Mouse (Mus musculus) c-Kit-positive CD71-positive TER-119-negative erythroid progenitor cells, embryonic 14.5 days (primary cell): ENCODE measurements around the gene Nosip.
A peak's percentile ranks its signal among the peaks of the same experiment; 100 is the strongest.

Experiments
- DNase-seq: peaks from one replicate; pipeline ENCODE4 v3.0.0-alpha.2; 2013; ENCODE audit warnings: low read depth

The Nosip gene

DNA sequence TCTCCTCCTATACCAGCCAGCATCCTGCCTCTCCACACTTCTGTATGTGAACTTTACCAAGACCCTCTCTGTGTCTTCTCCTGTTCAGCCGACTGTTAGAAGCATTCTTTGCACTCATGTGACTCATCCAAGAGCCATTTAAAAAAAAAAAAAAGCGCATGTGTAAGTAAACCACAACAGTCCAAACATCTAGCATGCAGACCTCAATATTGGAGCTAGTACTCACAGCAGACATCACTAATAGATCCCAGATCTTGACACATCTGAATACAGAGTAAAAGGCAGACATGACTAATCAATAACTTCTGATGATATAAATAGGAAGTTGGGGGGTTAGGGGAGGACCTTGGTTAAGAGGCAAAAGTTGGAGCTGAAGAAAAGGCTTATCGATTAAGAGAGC is 26.6 kb upstream of the Nosip start:
- DNase-seq: no peak

- no peak for DNase-seq
These were observed 25.5 kb upstream of the Nosip start for GRCm38 (mm10) chr7:45036702-45037101.

GRCm38 (mm10) chr7:45037720-45038361 is 24.4 kb upstream of the Nosip start:
- DNase-seq: peak; percentile 61

DNA sequence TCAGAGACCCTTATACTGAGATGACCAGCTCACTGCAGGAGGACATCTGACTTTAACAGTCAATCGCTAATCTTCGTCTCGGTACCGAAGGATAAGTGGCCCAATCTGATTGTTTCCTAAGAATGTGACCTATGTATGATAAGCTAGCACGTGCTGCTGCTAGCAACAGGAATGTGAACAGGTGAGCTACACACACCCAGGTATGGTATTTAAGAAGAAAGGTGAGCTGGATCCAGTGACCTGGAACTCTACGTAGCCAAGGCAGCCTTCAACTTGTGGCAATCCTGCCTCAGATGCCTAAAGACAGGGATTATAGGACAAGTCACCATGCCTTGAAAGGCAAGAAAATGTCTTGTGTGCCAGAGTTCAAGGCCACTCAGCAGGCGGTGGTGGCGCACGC is 23.8 kb upstream of the Nosip start:
- no peak for DNase-seq

GRCm38 (mm10) chr7:45040851-45041250 is 21.4 kb upstream of the Nosip start:
- no peak for DNase-seq

- DNase-seq: no peak
These were observed 18.9 kb upstream of the Nosip start for GRCm38 (mm10) chr7:45043307-45043706.

DNA sequence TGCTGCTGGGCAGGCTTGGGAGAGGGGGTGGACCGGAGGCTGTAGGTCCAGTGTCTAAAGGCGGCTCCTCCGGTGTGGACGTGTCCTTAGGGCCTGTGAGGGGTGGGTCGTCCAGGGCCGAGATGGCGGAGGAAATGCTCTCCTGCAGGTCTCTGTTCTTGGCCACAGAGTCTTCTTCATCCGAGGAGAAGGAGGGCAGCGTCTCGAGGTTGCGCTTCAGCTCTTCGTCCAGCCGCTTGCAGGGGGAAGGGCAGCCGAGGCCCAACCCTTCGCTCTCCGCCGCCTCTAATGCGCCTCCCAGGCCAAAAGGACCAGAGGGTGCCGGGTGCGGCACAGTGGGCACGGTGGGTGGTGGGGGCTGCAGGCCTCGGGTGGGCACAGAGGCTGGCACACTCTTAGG is 16.5 kb upstream of the Nosip start:
- DNase-seq: no peak

- DNase-seq: no peak
These were observed 15.3 kb upstream of the Nosip start for GRCm38 (mm10) chr7:45046853-45047350.

DNA sequence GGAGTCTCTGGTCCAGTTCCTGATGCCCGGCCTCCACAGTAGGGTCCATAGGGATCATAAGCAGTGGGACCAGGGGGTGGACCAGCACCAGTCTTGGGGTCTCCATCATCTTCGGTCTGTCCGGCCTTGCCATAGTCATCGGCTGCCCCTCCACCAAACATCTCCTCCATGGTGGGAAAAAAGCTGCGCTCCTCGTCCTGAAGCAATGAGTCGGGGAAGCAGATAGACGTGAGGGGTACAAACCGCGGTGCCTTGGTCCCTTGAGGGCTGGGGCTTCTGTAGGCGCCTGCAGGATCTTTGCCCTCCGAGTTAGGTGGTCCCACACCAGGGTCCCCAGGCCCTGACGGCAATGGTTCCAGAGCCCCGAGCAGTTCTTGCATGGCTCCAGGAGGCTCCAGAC is 14.7 kb upstream of the Nosip start:
- DNase-seq: no peak

- DNase-seq: no peak
These were observed 14.0 kb upstream of the Nosip start for GRCm38 (mm10) chr7:45048001-45048890.

- DNase-seq: no peak
These were observed 13.1 kb upstream of the Nosip start for GRCm38 (mm10) chr7:45048923-45049657.

DNA sequence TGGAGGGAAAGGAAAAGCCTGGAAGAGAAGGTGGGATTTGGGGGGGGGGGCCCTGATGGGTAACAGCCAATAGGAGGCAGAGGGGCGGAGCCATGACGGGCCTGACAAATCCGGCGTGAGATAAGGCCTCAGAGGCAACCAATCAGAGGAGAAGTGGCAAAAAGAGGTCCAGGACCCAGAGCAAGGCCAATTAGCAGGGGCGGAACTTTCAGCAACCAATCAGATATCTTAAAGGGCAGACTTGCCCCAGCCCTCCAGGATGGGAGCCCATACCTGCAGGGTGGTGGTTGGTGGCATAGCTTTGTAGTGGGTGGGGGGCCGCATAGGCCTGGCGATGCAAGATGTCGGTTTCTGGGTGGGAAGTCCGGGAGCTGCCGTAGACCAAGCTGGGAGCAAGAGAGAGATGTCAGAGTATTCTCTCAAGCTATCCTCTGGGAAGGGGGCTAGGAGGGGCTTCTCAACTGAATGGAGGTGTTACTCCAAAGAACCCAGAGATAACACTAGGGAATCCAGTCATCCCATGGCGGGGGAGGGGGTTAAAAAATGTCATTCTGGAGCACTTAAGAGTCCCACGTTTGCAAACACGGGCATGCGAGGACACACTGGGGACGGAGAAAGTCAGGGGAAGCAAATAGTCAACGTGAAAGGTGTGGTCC is 11.2 kb upstream of the Nosip start:
- DNase-seq: peak; percentile 76

- DNase-seq: peak; percentile 19
These were observed 10.6 kb upstream of the Nosip start for GRCm38 (mm10) chr7:45051601-45051974.

GRCm38 (mm10) chr7:45052181-45052861 is 9.9 kb upstream of the Nosip start:
- peak; percentile 32 for DNase-seq

DNA sequence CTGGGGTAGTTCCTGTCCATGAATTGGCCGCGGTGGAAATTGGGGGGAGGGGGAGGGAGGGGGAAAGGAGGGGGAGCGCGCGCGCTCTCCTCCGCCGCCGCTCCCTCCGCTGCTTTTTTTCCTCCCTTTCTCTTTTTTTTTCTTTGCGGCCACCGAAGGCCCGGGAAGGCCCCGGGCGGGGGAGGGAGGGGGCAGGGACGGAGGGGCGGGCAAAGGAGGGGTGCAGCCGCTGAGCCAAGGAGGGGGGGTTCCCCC is 9.4 kb upstream of the Nosip start, which contains the start of gene Prr12:
Gene Prr12 (minus strand): TSS at position 20 of the 255 bp plus-strand sequence.
- no peak for DNase-seq

- DNase-seq: peak; percentile 49
These were observed 8.9 kb upstream of the Nosip start for GRCm38 (mm10) chr7:45053117-45053930.

- DNase-seq: peak; percentile 98
These were observed 8.2 kb upstream of the Nosip start for GRCm38 (mm10) chr7:45053931-45054510.

DNA sequence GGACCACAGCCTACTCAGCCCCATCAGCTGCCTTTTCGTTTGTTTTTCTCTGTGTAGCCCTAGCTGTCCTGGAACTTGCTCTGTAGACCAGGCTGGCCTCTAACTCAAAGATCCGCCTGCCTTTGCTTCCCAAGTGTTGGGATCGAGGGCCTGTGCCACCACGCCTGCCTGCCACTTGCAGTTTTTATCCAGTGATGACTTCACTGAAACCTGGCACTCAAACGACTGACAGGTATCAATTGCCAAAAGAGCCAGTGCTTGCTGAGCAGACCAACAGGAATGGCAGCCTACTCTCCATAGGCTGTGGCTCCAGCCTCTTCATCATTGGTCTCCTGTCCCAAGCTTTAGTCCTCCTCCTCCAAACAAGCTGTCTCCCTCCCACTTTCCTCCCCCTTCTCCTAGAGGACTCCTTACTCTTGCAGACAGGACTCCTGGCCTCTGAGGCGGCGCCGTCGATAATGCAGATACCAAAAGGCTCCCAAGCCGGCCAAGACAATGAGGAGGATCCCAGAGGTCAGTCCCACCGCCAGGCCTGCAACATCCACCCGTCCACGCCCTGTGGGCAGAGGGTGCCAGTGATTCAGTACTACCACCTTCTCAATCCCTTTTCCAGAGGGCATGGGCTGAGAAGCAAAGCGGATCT is 5.8 kb upstream of the Nosip start:
- DNase-seq: no peak

DNA sequence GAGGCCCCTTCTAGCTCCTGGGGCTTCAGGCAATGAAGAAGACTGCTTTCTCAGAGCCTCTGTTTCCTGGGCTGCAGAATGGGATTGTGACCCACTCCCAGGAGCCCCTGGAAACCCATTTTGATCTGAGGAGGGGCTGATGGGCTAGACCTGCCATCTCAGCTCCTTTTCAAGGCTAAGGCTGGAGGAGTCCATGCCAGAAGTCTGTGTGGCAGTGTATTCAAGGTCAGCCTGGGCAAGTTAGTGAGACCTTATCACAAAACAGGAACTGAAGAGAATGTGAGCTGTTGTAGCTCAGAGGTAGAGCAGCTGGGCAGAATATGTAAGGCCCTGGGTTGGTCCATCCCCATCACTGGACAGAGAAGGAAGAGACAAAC is 5.3 kb upstream of the Nosip start:
- no peak for DNase-seq
